In the genomic region with DNA sequence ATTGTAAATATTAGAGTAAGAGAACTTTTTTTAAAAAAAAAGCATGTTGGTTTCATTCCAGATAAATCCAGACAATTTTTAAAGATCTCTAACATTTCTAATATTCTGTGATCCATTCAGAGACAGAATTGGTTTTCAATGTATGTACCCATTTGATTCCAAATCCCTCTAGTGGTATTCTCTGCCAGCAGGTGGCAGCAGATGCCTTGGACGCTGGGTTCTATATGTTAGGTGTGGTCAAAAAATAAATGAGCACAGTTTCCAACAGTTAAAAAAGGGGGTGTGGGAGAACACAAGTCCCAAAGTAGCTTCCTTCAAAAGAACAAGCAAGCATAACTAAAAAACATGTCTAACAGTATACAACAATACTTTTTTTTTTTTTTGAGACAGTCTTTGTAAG, we compare ENCODE assay signal across 10 mouse cellular contexts. TPM values are rescaled to one million over a fixed set of nuclear protein-coding genes. Genes with fewer than 3 reads are reported as not detected.
DNase-seq lines count a peak whose midpoint lies in the region; ATAC-seq lines count a peak whose summit lies in the region.
"Had no signal": no experiment of that assay in that cellular context is flagged by ENCODE, and none has a peak within 500 bp of the region (broad histone marks: within the 10 kb centered on the region; RNA-seq: fewer than 3 reads in every experiment).

No protein-coding gene starts in this region.

- no peak for ATAC-seq in hindbrain, embryonic 11.5 days (ENCODE audit: low FRiP score)
- no peak for ATAC-seq in hindbrain, embryonic 13.5 days (ENCODE audit: low FRiP score)

- no peaks in the 10 kb centered on the region for H3K27me3 ChIP-seq in hindbrain, embryonic 11.5 days (ENCODE audit: control insufficient read depth, insufficient read depth, low read length)
- no peaks in the 10 kb centered on the region for H3K27me3 ChIP-seq in hindbrain, embryonic 13.5 days
- H3K27me3 ChIP-seq: embryonic facial prominence, embryonic 13.5 days; limb, embryonic 13.5 days had no signal

- H3K4me1 ChIP-seq in hindbrain, embryonic 11.5 days (replicated peaks; ENCODE audit: control insufficient read depth, insufficient read depth, low read length) = no peaks in the 10 kb centered on the region
- peaks cover 39% of the 10 kb centered on the region for H3K4me1 ChIP-seq in hindbrain, embryonic 13.5 days (replicated peaks)

- WGBS in hindbrain, embryonic 11.5 days = 10% methylated on average over 1 of the region's 1 CpGs
- 3% methylated on average over 1 of the region's 1 CpGs for WGBS in hindbrain, embryonic 13.5 days

- no peaks in the 10 kb centered on the region for H3K9me3 ChIP-seq in hindbrain, embryonic 11.5 days (ENCODE audit: control insufficient read depth, low read length)
- no peaks in the 10 kb centered on the region for H3K9me3 ChIP-seq in hindbrain, embryonic 13.5 days
- H3K9me3 ChIP-seq: embryonic facial prominence, embryonic 13.5 days; limb, embryonic 13.5 days had no signal

- no peak overlapping the region for H3K9ac ChIP-seq in hindbrain, embryonic 11.5 days (ENCODE audit: low read depth, low read length)
- H3K9ac ChIP-seq in hindbrain, embryonic 13.5 days = no peak overlapping the region
- H3K9ac ChIP-seq: embryonic facial prominence, embryonic 13.5 days; limb, embryonic 13.5 days had no signal

- intact Hi-C loops in left cerebral cortex, postnatal 14 days (cut with DNase I) = loop anchor here (5.0 to 10.0 kb wide), 2 partner anchors 41 to 133 kb away; a partner anchor contains a TSS

- H3K4me3 ChIP-seq in hindbrain, embryonic 11.5 days (ENCODE audit: low read depth, low read length) = no peak overlapping the region
- no peak overlapping the region for H3K4me3 ChIP-seq in hindbrain, embryonic 13.5 days
- H3K4me3 ChIP-seq: embryonic facial prominence, embryonic 13.5 days; limb, embryonic 13.5 days had no signal

- no peak overlapping the region for H3K27ac ChIP-seq in hindbrain, embryonic 11.5 days (ENCODE audit: low read depth, low read length)
- no peak overlapping the region for H3K27ac ChIP-seq in hindbrain, embryonic 13.5 days
- H3K27ac ChIP-seq: embryonic facial prominence, embryonic 13.5 days; limb, embryonic 13.5 days had no signal

- H3K4me2 ChIP-seq in hindbrain, embryonic 11.5 days (replicated peaks; ENCODE audit: low read depth, low read length) = no peak overlapping the region
- H3K4me2 ChIP-seq in hindbrain, embryonic 13.5 days = no peak overlapping the region
- H3K4me2 ChIP-seq: embryonic facial prominence, embryonic 13.5 days; limb, embryonic 13.5 days had no signal

- no peaks in the 10 kb centered on the region for H3K36me3 ChIP-seq in hindbrain, embryonic 11.5 days (ENCODE audit: control insufficient read depth, insufficient read depth, low read length)
- no peaks in the 10 kb centered on the region for H3K36me3 ChIP-seq in hindbrain, embryonic 13.5 days
- H3K36me3 ChIP-seq: embryonic facial prominence, embryonic 13.5 days; limb, embryonic 13.5 days had no signal

- DNase-seq in hindbrain, embryonic 11.5 days (ENCODE audit: low spot score) = peak; percentile 69
- peak; percentile 50 for DNase-seq in urinary bladder, postnatal 25 days (ENCODE audit: low spot score)
- DNase-seq in urinary bladder, postnatal 10 days (ENCODE audit: low spot score) = no peak
- DNase-seq in cerebellum, adult 9-10 months = peak; percentile 34
- peak; percentile 56 to 77 for DNase-seq in left cerebral cortex, postnatal 14 days (ENCODE audit: low spot score in 2 of 2)
- DNase-seq in right cerebral cortex, postnatal 14 days = peak; percentile 71
- no peak for DNase-seq in gastrocnemius, adult 18-20 months (ENCODE audit: low spot score)

RNA-seq across cellular contexts. Expression of a gene that starts 41.8 kb away (rescaled TPM):
- polyA plus RNA-seq in hindbrain, embryonic 11.5 days (2014; fragmentation: Nextera tagmentation; extraction: Ambion mirVana) = 20.8 and 25.6 TPM in 2 replicates
- 31.5 and 31.6 TPM in 2 replicates for polyA plus RNA-seq in hindbrain, embryonic 13.5 days (2015; fragmentation: Nextera tagmentation; extraction: Ambion mirVana)
- total RNA-seq in left cerebral cortex, postnatal 14 days (2021) = 100 to 1,000 TPM; 431 to 495 TPM
- 10 to 100 TPM; 18.6 to 24.1 TPM for total RNA-seq in gastrocnemius, adult 18-20 months (2021)

Comparison
In these comparisons a context has a peak if more than half of its experiments do, and no peak if none do; other contexts are left out.
1. DNase-seq: peak in hindbrain, embryonic 11.5 days (single experiment), urinary bladder, postnatal 25 days (single experiment), cerebellum, adult 9-10 months (single experiment), left cerebral cortex, postnatal 14 days (2 of 2) and right cerebral cortex, postnatal 14 days (single experiment); none in urinary bladder, postnatal 10 days (single experiment) and gastrocnemius, adult 18-20 months (single experiment).
2. RNA of a gene that starts 41.8 kb away (total RNA-seq): 431 to 495 TPM in left cerebral cortex, postnatal 14 days; 18.6 to 24.1 TPM in gastrocnemius, adult 18-20 months; every median in the first group is over 10 times any median in the second.